Mouse (Mus musculus) C2C12 (cell line): ENCODE measurements around the gene Dok4.

Experiments
- CEBPB ChIP-seq: IDR thresholded peaks from one replicate; pipeline ENCODE4 v1.6.1; 2011; ENCODE audit warnings: low read depth, mild to moderate bottlenecking, control low read depth, moderate library complexity
- CTCF ChIP-seq: IDR thresholded peaks from one replicate; pipeline ENCODE4 v1.5.1; 2011; ENCODE audit not compliant: control insufficient read depth, insufficient read depth, insufficient read length
- MAX ChIP-seq: IDR thresholded peaks from one replicate; pipeline ENCODE4 v1.6.1; 2011; ENCODE audit warnings: mild to moderate bottlenecking, control low read depth
- MYOD1 ChIP-seq: IDR thresholded peaks from one replicate; pipeline ENCODE4 v1.6.1; 2011; ENCODE audit warnings: low read depth; ENCODE audit not compliant: control insufficient read depth, insufficient read length
- MYOG ChIP-seq: IDR thresholded peaks from one replicate; pipeline ENCODE4 v1.6.1; 2011; ENCODE audit not compliant: control insufficient read depth, insufficient read length; ENCODE audit errors: extremely low read depth
- USF1 ChIP-seq: IDR thresholded peaks from one replicate; pipeline ENCODE4 v1.6.1; 2011; ENCODE audit warnings: low read depth, mild to moderate bottlenecking, control low read depth, moderate library complexity

DNA sequence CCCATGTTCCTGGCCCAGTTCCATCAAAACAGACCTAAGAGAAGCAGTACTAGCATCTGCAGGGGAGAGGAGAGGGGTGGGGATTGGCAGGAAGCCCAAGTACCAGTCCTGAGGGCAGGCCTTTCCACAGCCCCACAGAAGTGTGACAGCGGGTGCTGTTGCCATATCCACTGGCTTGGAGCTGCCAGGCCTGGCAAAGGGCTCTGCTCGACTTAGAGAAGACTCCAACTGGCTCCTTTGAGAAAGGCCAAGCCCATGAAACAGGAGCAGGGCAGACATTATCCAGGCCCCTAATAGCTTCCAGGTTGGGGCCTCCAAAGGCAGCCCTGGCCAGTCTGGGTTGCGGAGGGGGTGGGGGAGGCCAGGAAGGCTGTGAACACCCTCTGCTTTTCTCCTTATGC lies 38.6 kb upstream of the Dok4 start:
- TF ChIP-seq CTCF (no peak), USF1 (no peak), CEBPB (no peak), MAX (no peak), MYOD1 (no peak), MYOG (no peak)
